Mouse (Mus musculus) limb, embryonic 14.5 days (tissue): ENCODE results near the gene Gm10772. TPM values are rescaled to one million over a fixed set of nuclear protein-coding genes. Genes with fewer than 3 reads are reported as not detected.
"Not testable (repeated sequence)": the region's sequence is repeated elsewhere in the genome, so short reads cannot be mapped to it uniquely, and the experiment has no call there.

Source experiments
- ATAC-seq: fragments of 200-750 bp; cut with Nextera tagmentation; 2 replicates; pipeline ENCODE4 v1.8.0; 2017; ENCODE audit warnings: low read depth, moderate number of reproducible peaks, moderate TSS enrichment; ENCODE audit not compliant: low FRiP score
- DNase-seq: peaks from one replicate; pipeline ENCODE4 v3.0.0-alpha.2; 2015; ENCODE audit warnings: low spot score
- H3K27ac ChIP-seq: fragments of 300-500 bp; sonication (generic); replicated peaks from 2 replicates; pipeline ENCODE4 v1.5.1; 2014; ENCODE audit warnings: low read depth, mild to moderate bottlenecking, low read length, moderate library complexity, mixed read lengths
- H3K27me3 ChIP-seq: fragments of 300-500 bp; sonication (generic); 2 replicates; pipeline ENCODE4 v1.6.1; 2014; ENCODE audit warnings: low read length, mixed read lengths; ENCODE audit not compliant: control insufficient read depth, insufficient read depth
- H3K36me3 ChIP-seq: fragments of 300-500 bp; sonication (generic); 2 replicates; pipeline ENCODE4 v1.6.1; 2014; ENCODE audit warnings: mild to moderate bottlenecking, low read length, moderate library complexity, mixed read lengths; ENCODE audit not compliant: control insufficient read depth, insufficient read depth
- H3K4me1 ChIP-seq: fragments of 300-500 bp; sonication (generic); 2 replicates; pipeline ENCODE4 v1.6.1; 2014; ENCODE audit warnings: antibody characterized with exemption, low read length, mixed read lengths; ENCODE audit not compliant: control insufficient read depth, insufficient read depth
- H3K4me2 ChIP-seq: fragments of 300-500 bp; sonication (generic); replicated peaks from 2 replicates; pipeline ENCODE4 v1.6.1; 2014; ENCODE audit warnings: low read depth, mild to moderate bottlenecking, low read length, moderate library complexity; ENCODE audit not compliant: severe bottlenecking
- H3K4me3 ChIP-seq: fragments of 300-500 bp; sonication (generic); replicated peaks from 2 replicates; pipeline ENCODE4 v1.5.1; 2014; ENCODE audit warnings: low read length
- H3K9ac ChIP-seq: fragments of 300-500 bp; sonication (generic); 2 replicates; pipeline ENCODE4 v1.6.1; 2014; ENCODE audit warnings: mild to moderate bottlenecking, low read depth, low read length, moderate library complexity; ENCODE audit not compliant: severe bottlenecking
- H3K9me3 ChIP-seq: fragments of 300-500 bp; sonication (generic); 2 replicates; pipeline ENCODE4 v1.6.1; 2016; ENCODE audit warnings: low read length; ENCODE audit not compliant: control insufficient read depth
- POLR2A ChIP-seq: fragments of 200-500 bp; IDR thresholded peaks from 2 replicates; pipeline ENCODE4 v1.8.0; 2012; ENCODE audit warnings: inconsistent platforms, mild to moderate bottlenecking, moderate library complexity, borderline replicate concordance; ENCODE audit not compliant: insufficient read depth, insufficient read length; ENCODE audit errors: extremely low read depth
- WGBS: fragments of 180-500 bp; shearing (Covaris S2); extraction: QIAGEN DNeasy Blood & Tissue Kit; methylation state at CpG from one replicate; pipeline ENCODE4 v1.1.7; 2014; 5-methylcytosine and 5-hydroxymethylcytosine counted together
- polyA plus RNA-seq, 2 experiments: library from polyadenylated mRNA; depleted of rRNA in 1 of 2; stranded (reverse) in 1 of 2; unstranded in 1 of 2; fragments of >200 nt; fragmentation: Nextera tagmentation in 1 of 2; extraction: Ambion mirVana in 1 of 2; gene quantifications; 2 replicates each; pipeline versions ENCODE4 v1.2.1 to v1.2.3; 2012 to 2014

Gene Gm10772
- not detected in 2 replicates for polyA plus RNA-seq (2012; rRNA removed)
- not detected in 2 replicates for polyA plus RNA-seq (2014; fragmentation: Nextera tagmentation; extraction: Ambion mirVana)

GRCm38 (mm10) chr13:66227473-66227872 lies at the start of gene Gm10772:
TSS of gene Gm10772 (minus strand) at chr13:66227573.
- ATAC-seq, H3K27me3 ChIP-seq, H3K9me3 ChIP-seq, H3K9ac ChIP-seq, H3K36me3 ChIP-seq, H3K27ac ChIP-seq, H3K4me1 ChIP-seq, DNase-seq, H3K4me3 ChIP-seq, H3K4me2 ChIP-seq: not testable (repeated sequence)
- WGBS: no CpG with 5 or more reads among the region's 3 CpGs

- H3K27ac ChIP-seq, ATAC-seq, H3K27me3 ChIP-seq, DNase-seq, H3K4me1 ChIP-seq, H3K36me3 ChIP-seq, H3K9me3 ChIP-seq, H3K4me2 ChIP-seq, H3K9ac ChIP-seq, H3K4me3 ChIP-seq: not testable (repeated sequence)
- no CpG with 5 or more reads among the region's 1 CpGs for WGBS
Observed at GRCm38 (mm10) chr13:66263914-66264313, 36.5 kb upstream of the Gm10772 start.

GRCm38 (mm10) chr13:66263141-66263540 lies 35.8 kb upstream of the Gm10772 start:
- no CpG with 5 or more reads among the region's 7 CpGs for WGBS
- H3K27ac ChIP-seq, DNase-seq, ATAC-seq, H3K9ac ChIP-seq, H3K9me3 ChIP-seq, H3K27me3 ChIP-seq, H3K36me3 ChIP-seq, H3K4me3 ChIP-seq, H3K4me1 ChIP-seq, H3K4me2 ChIP-seq: not testable (repeated sequence)

GRCm38 (mm10) chr13:66214349-66214748 lies 13.0 kb downstream of the Gm10772 start:
- H3K36me3 ChIP-seq: no peaks in the 10 kb centered on the region
- no peak overlapping the region for H3K9ac ChIP-seq
- no peak for ATAC-seq
- no peak overlapping the region for H3K4me3 ChIP-seq
- WGBS: no CpG with 5 or more reads among the region's 11 CpGs
- no peak for TF ChIP-seq POLR2A
- no peak overlapping the region for H3K4me2 ChIP-seq
- no peaks in the 10 kb centered on the region for H3K27me3 ChIP-seq
- no peaks in the 10 kb centered on the region for H3K4me1 ChIP-seq
- no peak for DNase-seq
- H3K9me3 ChIP-seq: no peaks in the 10 kb centered on the region
- no peak overlapping the region for H3K27ac ChIP-seq

GRCm38 (mm10) chr13:66213811-66214210 lies 13.6 kb downstream of the Gm10772 start:
- H3K4me3 ChIP-seq: not testable (repeated sequence)
- no CpG with 5 or more reads among the region's 1 CpGs for WGBS

GRCm38 (mm10) chr13:66179172-66179571 lies 48.2 kb downstream of the Gm10772 start:
- 92% methylated on average over 4 of the region's 12 CpGs for WGBS
- not testable (repeated sequence) for H3K27me3 ChIP-seq, H3K36me3 ChIP-seq, H3K27ac ChIP-seq, H3K4me1 ChIP-seq, H3K9ac ChIP-seq, ATAC-seq, DNase-seq, H3K4me2 ChIP-seq, H3K4me3 ChIP-seq, H3K9me3 ChIP-seq

More at GRCm38 (mm10) chr13:66213811-66214210, 13.6 kb downstream of the Gm10772 start:
- not testable (repeated sequence) for H3K4me1 ChIP-seq, H3K9ac ChIP-seq, H3K4me2 ChIP-seq, H3K36me3 ChIP-seq, H3K27me3 ChIP-seq, DNase-seq, H3K27ac ChIP-seq, H3K9me3 ChIP-seq, ATAC-seq

Other genes with a start within 250 kb of the Gm10772 start
- not detected in 2 replicates for gene Gm10324, start 108.0 kb downstream of the Gm10772 start, polyA plus RNA-seq (2012; rRNA removed)
- not detected in 2 replicates for gene Gm10324, start 108.0 kb downstream of the Gm10772 start, polyA plus RNA-seq (2014; fragmentation: Nextera tagmentation; extraction: Ambion mirVana)
- not detected in 2 replicates for gene 2410141K09Rik, start 213.5 kb upstream of the Gm10772 start, polyA plus RNA-seq (2012; rRNA removed)
- gene 2410141K09Rik, start 213.5 kb upstream of the Gm10772 start, polyA plus RNA-seq (2014; fragmentation: Nextera tagmentation; extraction: Ambion mirVana): not detected in 2 replicates